Mouse (Mus musculus) cerebral cortex, adult 2 months (tissue): ENCODE data around the gene Cntn6.

Experiments used
- WGBS: fragments of 180-500 bp; shearing (Covaris S2); methylation state at CpG from one replicate; pipeline ENCODE4 v1.1.7; 2018; 5-methylcytosine and 5-hydroxymethylcytosine counted together

The Cntn6 gene

DNA sequence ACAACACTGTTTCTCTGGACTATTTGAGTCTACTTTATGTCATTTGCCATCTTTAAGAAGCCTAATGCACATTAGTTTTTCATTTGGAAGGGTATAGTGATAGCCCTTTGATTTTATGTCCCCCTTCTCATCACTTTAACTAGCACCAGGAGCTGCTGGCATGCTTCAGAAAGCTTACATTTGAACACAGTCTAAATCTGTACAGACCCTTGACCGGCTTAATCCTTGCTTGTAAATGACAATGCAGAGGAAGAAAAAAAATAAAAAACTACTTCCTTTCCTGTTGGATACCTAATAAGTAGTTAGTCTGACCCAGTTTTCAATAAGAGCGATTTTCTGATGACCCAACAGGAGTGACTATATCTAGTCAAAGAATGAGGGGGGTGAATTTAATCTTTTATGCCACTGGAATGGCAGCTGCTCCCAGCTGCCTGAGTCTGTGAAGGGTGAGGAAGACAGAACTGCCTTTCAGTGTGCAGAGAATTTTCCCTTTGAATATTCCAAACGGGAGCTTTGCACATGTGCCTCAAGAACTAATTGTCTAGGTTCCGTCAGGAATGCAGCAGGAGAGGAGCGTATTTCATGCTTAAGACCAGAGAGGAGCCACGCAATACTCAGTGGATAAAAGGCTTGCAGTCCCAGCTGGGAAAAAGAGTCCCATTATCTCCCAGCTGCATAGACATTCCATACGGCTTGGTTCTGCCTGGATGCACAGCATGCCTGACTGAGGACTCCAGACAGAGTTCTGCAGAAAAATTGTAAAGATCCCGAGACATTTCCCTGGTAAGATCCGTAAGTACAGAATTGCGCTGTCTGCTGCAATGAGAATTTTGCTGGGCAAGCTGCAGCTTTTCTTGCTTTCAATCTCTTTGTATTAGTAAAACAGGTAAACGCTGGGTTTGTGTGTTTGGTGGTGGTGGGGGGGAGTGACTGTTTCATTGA lies at the start of gene Cntn6:
Gene Cntn6 (plus strand): TSS at position 301 of the 942 bp plus-strand sequence.
- 17% methylated on average over 11 of the region's 11 CpGs for WGBS

GRCm38 (mm10) chr6:104443731-104444130 lies 48.9 kb upstream of the Cntn6 start:
- 56% methylated on average over 3 of the region's 3 CpGs for WGBS

DNA sequence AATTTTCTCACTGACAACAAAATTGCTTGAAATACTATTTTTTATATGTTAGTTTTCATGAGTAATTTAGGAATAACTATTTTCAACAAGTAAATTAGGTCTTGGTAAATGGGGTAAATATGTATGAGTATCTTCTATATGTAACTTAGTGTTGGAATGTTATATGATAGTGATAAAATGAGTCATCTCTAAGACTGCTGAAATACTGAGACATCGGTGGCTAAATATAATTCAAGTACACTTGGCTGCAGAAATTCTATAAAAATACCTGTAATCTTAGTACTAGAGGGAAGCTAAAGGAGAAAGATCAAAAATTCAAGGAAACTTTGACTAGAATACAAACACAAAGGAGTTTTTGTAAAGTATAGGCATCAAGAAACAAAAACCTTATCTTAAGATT lies 21.9 kb upstream of the Cntn6 start:
- 40% methylated on average over 1 of the region's 1 CpGs for WGBS

- 23% methylated on average over 6 of the region's 6 CpGs for WGBS
These were observed 869 bp downstream of the Cntn6 start for GRCm38 (mm10) chr6:104493459-104493858.

DNA sequence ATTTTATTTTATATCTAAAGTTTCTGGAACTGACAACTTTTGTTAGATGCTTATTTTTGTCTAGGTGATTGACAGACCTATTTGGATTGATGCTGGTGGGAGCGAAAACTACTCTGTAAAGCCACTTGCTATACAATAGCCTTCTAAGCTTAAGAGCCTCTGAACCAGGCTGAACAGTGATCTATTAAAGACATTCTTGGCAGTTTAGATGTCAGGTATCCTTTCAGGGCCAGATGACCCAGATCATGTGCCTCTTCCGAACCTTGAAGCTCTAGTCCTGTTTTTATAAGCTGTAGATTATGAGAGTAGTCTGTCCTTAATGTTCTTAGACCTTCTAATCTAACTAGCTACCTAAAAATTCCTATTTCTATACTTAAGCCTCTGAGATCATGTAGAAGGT lies 3.2 kb downstream of the Cntn6 start:
- WGBS, result 68% methylated on average over 2 of the region's 2 CpGs

- 90% methylated on average over 1 of the region's 1 CpGs for WGBS
These were observed 71.4 kb downstream of the Cntn6 start for GRCm38 (mm10) chr6:104563993-104564392.

DNA sequence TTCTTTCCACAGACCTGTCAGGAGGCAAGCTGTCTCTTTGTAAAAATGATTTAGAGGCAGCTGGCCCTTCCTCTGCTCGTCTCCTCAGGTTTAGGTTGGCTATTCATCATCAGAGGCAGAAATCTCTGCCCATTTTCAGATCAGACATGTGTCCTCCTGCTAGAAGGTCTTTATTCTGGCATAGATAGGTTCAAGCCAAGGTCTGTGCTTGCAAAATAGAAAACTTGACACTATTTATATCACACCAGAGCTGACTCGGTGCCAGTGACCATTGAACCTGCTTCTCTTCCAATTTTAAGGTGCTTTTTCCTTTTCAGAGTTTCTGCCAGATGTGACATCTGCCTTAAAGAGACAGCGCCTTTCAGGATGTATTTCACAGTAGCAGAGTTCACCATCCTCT lies 95.4 kb downstream of the Cntn6 start:
- WGBS, result 72% methylated on average over 3 of the region's 3 CpGs

DNA sequence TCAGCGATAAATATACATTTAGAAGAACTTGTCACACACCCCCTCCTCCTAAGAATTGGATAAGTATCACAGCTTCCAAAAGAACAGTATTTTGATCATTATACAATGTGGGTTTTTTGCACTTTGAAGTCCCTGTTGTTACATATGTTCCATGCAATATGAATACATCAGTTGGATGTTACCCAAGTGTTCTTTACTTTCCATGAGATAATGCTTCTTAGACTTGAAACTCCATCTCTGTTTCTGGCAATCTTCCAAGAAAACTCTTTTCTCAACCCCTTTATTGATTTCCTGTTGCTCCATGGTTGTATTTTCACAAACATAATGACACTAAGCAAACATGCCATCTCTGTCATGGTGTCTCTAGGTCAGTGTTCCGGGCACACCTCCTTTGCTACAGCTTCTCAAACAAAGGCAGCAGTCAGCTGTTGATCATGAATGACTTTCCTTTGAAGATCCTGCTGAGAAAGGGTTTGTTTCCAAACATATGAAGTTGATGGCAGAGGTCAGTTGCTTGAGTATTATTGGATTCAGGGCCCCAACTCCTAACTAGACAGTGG lies 108.3 kb downstream of the Cntn6 start:
- WGBS, result 86% methylated on average over 2 of the region's 2 CpGs

GRCm38 (mm10) chr6:104603371-104603770 lies 110.8 kb downstream of the Cntn6 start:
- 34% methylated on average over 4 of the region's 4 CpGs for WGBS

DNA sequence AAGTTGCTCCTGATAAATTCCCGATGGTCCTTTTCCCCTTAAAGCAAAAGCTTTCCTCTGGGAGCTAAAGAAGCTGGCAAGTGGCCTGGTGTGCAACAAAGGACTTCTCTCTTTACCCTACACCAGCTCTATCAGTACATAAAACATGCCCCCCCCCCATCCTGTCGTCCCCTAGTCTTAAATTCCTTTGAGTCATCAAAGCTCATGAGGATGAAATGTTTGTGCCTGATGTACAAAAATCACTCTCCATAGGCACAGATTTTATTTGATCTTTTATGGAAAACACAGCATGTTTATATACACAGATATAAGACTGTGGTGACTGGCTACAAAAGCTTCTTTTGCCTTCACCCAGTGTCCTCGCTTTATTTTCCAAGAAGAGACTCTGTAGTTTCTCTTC lies 112.6 kb downstream of the Cntn6 start:
- 47% methylated on average over 3 of the region's 3 CpGs for WGBS

- 56% methylated on average over 3 of the region's 3 CpGs for WGBS
These were observed 160.9 kb downstream of the Cntn6 start for GRCm38 (mm10) chr6:104653518-104653917.

GRCm38 (mm10) chr6:104668701-104669100 lies 176.1 kb downstream of the Cntn6 start:
- 92% methylated on average over 2 of the region's 2 CpGs for WGBS

- 94% methylated on average over 1 of the region's 1 CpGs for WGBS
These were observed 187.4 kb downstream of the Cntn6 start for GRCm38 (mm10) chr6:104679809-104680495.

- WGBS, result 67% methylated on average over 3 of the region's 3 CpGs
These were observed 195.4 kb downstream of the Cntn6 start for GRCm38 (mm10) chr6:104687980-104688379.

GRCm38 (mm10) chr6:104688439-104689125 lies 196.0 kb downstream of the Cntn6 start:
- 68% methylated on average over 6 of the region's 6 CpGs for WGBS

DNA sequence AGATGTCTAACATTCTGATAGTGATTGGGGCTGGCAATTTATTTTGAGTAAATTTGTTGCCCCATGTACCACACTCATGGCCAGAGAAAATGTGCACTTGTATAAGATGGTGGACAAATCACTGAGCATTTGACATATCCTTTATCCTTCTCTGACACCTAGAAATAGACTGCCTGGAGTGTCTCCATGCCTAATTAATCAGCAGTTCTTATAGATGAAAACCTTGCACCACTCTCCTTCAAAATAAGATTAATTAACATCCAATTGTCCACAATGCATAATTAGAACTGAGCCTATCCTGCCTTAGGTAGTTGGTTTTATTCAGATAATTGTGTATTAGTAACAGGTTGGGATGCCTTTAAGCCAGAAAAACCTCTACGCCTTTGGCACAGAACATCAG lies 236.0 kb downstream of the Cntn6 start:
- WGBS, result 82% methylated on average over 1 of the region's 1 CpGs

- WGBS, result 81% methylated on average over 1 of the region's 1 CpGs
These were observed 241.7 kb downstream of the Cntn6 start for GRCm38 (mm10) chr6:104734256-104734655.

- 89% methylated on average over 4 of the region's 4 CpGs for whole genome bisulfite sequencing
These were observed 246.4 kb downstream of the Cntn6 start for GRCm38 (mm10) chr6:104738999-104739398.

DNA sequence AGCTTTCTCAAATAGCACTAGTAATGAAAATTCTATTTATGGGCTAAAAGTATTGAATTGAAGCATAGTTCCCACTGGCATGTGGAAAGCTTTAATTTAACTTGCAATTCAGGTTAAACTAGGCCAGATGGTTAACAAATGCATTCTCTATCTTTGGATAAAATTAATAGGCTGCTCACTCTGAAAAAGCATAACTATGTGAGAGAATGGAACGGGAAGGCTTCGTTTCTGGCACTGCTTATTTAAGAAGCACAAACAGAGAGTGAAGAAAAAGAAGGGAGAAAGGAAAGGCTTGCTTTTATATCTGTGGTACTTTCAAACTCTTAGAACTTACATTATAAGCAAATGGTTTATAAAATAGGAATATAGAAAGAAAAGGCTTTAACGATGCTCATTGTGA lies 268.6 kb downstream of the Cntn6 start:
- 29% methylated on average over 3 of the region's 3 CpGs for WGBS

GRCm38 (mm10) chr6:104783891-104784290 lies 291.3 kb downstream of the Cntn6 start:
- WGBS, result 95% methylated on average over 3 of the region's 3 CpGs

DNA sequence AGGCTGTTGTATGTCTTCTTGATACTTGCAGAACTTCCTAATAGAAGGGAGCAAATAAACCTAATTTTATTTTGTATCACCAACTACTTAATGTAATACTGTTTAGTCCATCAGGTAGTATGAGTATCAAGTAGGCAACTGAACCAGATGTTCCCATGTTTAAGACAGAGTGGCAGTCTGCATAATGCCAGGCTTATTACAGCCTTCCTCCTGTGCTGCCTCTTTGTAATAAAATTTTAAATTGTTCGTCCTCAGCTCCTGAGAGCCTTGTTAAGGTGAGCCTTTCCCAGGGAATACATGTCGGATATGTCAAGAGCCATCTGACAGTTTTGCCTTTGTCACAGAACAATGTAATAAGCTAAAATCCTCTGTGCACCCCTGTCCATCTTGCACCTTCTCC lies 294.9 kb downstream of the Cntn6 start:
- WGBS, result 73% methylated on average over 2 of the region's 2 CpGs

DNA sequence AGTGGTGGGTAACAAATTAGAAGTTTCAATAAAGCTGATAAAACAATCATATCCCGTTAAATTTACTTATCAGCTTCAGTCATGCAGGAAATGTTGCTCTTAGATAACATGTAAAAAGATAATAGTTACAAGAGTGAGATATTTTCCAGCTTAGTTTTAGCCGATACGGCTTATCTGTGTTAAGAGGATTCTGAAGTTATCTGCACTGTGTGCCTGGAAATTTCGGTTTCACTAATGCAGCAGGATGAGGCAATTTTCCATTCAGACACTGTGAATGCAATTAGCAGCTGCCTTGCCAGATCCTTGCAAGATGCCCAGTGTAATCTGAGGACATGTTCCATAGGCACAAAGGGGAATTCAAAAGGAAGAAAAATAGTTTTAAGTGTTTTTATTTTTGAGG lies 315.9 kb downstream of the Cntn6 start:
- WGBS, result 44% methylated on average over 4 of the region's 4 CpGs
